Mouse (Mus musculus): ENCODE measurements around the gene Acyp1.

DNA sequence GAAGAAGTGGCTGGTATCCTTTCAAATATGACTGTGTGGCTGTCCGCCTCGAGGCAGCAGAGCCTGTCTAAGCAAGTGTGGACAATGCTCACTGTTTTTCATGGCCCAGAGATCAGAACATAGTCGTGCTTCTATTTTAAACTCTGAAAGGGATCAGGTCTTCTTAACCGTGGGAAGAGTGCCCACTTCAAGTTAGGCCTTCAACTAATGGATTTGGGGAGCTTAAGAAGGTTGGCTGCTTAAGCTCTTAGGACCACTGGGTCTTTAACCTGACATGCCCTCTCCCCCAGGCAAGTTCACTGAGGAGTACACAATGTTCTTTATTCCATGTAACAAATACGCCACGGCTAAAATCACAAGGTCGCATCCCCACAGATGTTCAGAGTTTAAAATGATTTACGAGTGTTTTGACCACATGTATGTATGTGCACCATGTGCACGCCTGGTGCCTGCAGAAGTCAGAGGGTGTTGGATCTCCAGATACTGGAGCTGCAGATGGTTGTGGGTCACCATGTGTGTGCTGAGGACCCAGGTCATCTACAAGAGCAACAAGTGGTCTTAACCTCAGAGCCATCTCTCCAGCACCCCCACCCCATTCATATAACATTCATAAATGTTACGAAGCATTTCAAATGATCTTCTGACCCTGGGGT lies 9.2 kb upstream of the Acyp1 start:
- TF ChIP-seq FLI1 (IDR thresholded peaks at IDR 0.05; ENCODE audit: low read length), result no peak
- TF ChIP-seq GATA1 (IDR thresholded peaks at IDR 0.05; ENCODE audit: borderline replicate concordance, low read length), result no peak
